Mouse (Mus musculus) hindbrain, postnatal 0 days (tissue): ENCODE data around the gene Cntn4. TPM values are rescaled to one million over a fixed set of nuclear protein-coding genes. Genes with fewer than 3 reads are reported as not detected.

ENCODE experiments used
- ATAC-seq: fragments of 200-750 bp; cut with Nextera tagmentation; 2 replicates; pipeline ENCODE4 v1.8.0; 2017; ENCODE audit warnings: mild to moderate bottlenecking, moderate TSS enrichment, moderate library complexity
- DNase-seq: peaks from one replicate; pipeline ENCODE4 v3.0.0-alpha.2; 2015; ENCODE audit warnings: low spot score
- H3K27ac ChIP-seq: fragments of 300-500 bp; sonication (generic); 2 replicates; pipeline ENCODE4 v1.5.1; 2014; ENCODE audit warnings: mild to moderate bottlenecking
- H3K27me3 ChIP-seq: fragments of 300-500 bp; sonication (generic); 2 replicates; pipeline ENCODE4 v1.6.1; 2014; ENCODE audit warnings: low read length, mixed read lengths; ENCODE audit not compliant: insufficient read depth
- H3K36me3 ChIP-seq: fragments of 300-500 bp; sonication (generic); 2 replicates; pipeline ENCODE4 v1.6.1; 2014; ENCODE audit warnings: low read length, mixed read lengths; ENCODE audit not compliant: insufficient read depth
- H3K4me1 ChIP-seq: fragments of 300-500 bp; sonication (generic); 2 replicates; pipeline ENCODE4 v1.6.1; 2014; ENCODE audit warnings: antibody characterized with exemption, low read length, mixed read lengths; ENCODE audit not compliant: insufficient read depth
- H3K4me2 ChIP-seq: fragments of 300-500 bp; sonication (generic); 2 replicates; pipeline ENCODE4 v1.6.1; 2014; ENCODE audit warnings: low read depth, mild to moderate bottlenecking, low read length, moderate library complexity, mixed read lengths
- H3K4me3 ChIP-seq: fragments of 300-500 bp; sonication (generic); 2 replicates; pipeline ENCODE4 v1.5.1; 2014; ENCODE audit warnings: low read length
- H3K9ac ChIP-seq: fragments of 300-500 bp; sonication (generic); replicated peaks from 2 replicates; pipeline ENCODE4 v1.6.1; 2014; ENCODE audit warnings: mild to moderate bottlenecking, low read length, moderate library complexity, mixed read lengths
- H3K9me3 ChIP-seq: fragments of 300-500 bp; sonication (generic); 2 replicates; pipeline ENCODE4 v1.6.1; 2016; ENCODE audit warnings: low read length, mixed read lengths
- CTCF ChIP-seq: IDR thresholded peaks from 2 replicates; pipeline ENCODE4 v1.5.1; 2016; ENCODE audit warnings: antibody characterized with exemption, control low read depth, low read depth
- WGBS: fragments of 180-500 bp; shearing (Covaris S2); extraction: QIAGEN DNeasy Blood & Tissue Kit; methylation state at CpG from one replicate; pipeline ENCODE4 v1.1.7; 2014; 5-methylcytosine and 5-hydroxymethylcytosine counted together
- polyA plus RNA-seq: library from polyadenylated mRNA; unstranded; fragments of >200 nt; fragmentation: Nextera tagmentation; extraction: Ambion mirVana; gene quantifications from 2 replicates; pipeline ENCODE4 v1.2.1, GENCODE M21; 2015
- total RNA-seq: library from RNA; depleted of rRNA; stranded (reverse); fragments of >200 nt; gene quantifications from 2 replicates; pipeline ENCODE4 v1.2.3, GENCODE M21; 2014

Gene Cntn4
- total and polyA plus RNA-seq, 2 experiments from 2014 or later, result 17.3 to 21.5 TPM

GRCm38 (mm10) chr6:106241553-106241952 lies 564.1 kb downstream of the Cntn4 start:
- Histone ChIP-seq H3K4me2 (no peak overlapping the region), H3K36me3 (no peaks in the 10 kb centered on the region)

GRCm38 (mm10) chr6:106263396-106263795 lies 585.9 kb downstream of the Cntn4 start:
- 74% methylated on average over 3 of the region's 3 CpGs for whole genome bisulfite sequencing
- peak; percentile 36 for DNase-seq

More at GRCm38 (mm10) chr6:106241553-106241952, 564.1 kb downstream of the Cntn4 start:
- no peaks in the 10 kb centered on the region for H3K4me1 ChIP-seq
- H3K9me3 ChIP-seq, result no peaks in the 10 kb centered on the region
- no peak for ATAC-seq
- no peak for TF ChIP-seq CTCF
- H3K9ac ChIP-seq, result no peak overlapping the region
- no peak overlapping the region for H3K4me3 ChIP-seq
- 69% methylated on average over 1 of the region's 1 CpGs for WGBS
- DNase-seq, result no peak
- no peak overlapping the region for H3K27ac ChIP-seq
- H3K27me3 ChIP-seq, result no peaks in the 10 kb centered on the region

GRCm38 (mm10) chr6:106265487-106265886 lies 588.0 kb downstream of the Cntn4 start:
- WGBS, result 83% methylated on average over 3 of the region's 3 CpGs
- Histone ChIP-seq H3K27me3 (no peaks in the 10 kb centered on the region), H3K9me3 (no peaks in the 10 kb centered on the region), H3K9ac (no peak overlapping the region), H3K4me1 (no peaks in the 10 kb centered on the region), H3K4me2 (no peak overlapping the region), H3K4me3 (no peak overlapping the region), H3K36me3 (no peaks in the 10 kb centered on the region), H3K27ac (no peak overlapping the region)
- ATAC-seq, result no peak
- no peak for TF ChIP-seq CTCF
- DNase-seq, result no peak

More at GRCm38 (mm10) chr6:106263396-106263795, 585.9 kb downstream of the Cntn4 start:
- Histone ChIP-seq H3K4me2 (no peak overlapping the region), H3K27ac (no peak overlapping the region), H3K27me3 (no peaks in the 10 kb centered on the region), H3K36me3 (no peaks in the 10 kb centered on the region), H3K4me1 (no peaks in the 10 kb centered on the region), H3K9me3 (no peaks in the 10 kb centered on the region), H3K4me3 (no peak overlapping the region), H3K9ac (no peak overlapping the region)
- no peak for ATAC-seq
- no peak for TF ChIP-seq CTCF

- no peak for ATAC-seq
Observed at GRCm38 (mm10) chr6:106266304-106266703, 588.8 kb downstream of the Cntn4 start.

GRCm38 (mm10) chr6:106268723-106269122 lies 591.3 kb downstream of the Cntn4 start:
- Histone ChIP-seq H3K36me3 (no peaks in the 10 kb centered on the region), H3K27me3 (no peaks in the 10 kb centered on the region), H3K27ac (no peak overlapping the region), H3K9ac (no peak overlapping the region), H3K4me1 (no peaks in the 10 kb centered on the region), H3K4me2 (no peak overlapping the region), H3K9me3 (no peaks in the 10 kb centered on the region), H3K4me3 (no peak overlapping the region)
- DNase-seq (no peak), ATAC-seq (no peak)
- no peak for TF ChIP-seq CTCF
- WGBS, result 86% methylated on average over 4 of the region's 4 CpGs

More at GRCm38 (mm10) chr6:106266304-106266703, 588.8 kb downstream of the Cntn4 start:
- Histone ChIP-seq H3K4me2 (no peak overlapping the region), H3K36me3 (no peaks in the 10 kb centered on the region), H3K4me3 (no peak overlapping the region), H3K4me1 (no peaks in the 10 kb centered on the region), H3K27me3 (no peaks in the 10 kb centered on the region), H3K27ac (no peak overlapping the region), H3K9me3 (no peaks in the 10 kb centered on the region), H3K9ac (no peak overlapping the region)
- 71% methylated on average over 2 of the region's 2 CpGs for WGBS
- no peak for TF ChIP-seq CTCF
- no peak for DNase-seq

- no peaks in the 10 kb centered on the region for H3K36me3 ChIP-seq
- no peaks in the 10 kb centered on the region for H3K27me3 ChIP-seq
- no peak for TF ChIP-seq CTCF
- H3K4me2 ChIP-seq, result no peak overlapping the region
- no peak for ATAC-seq
- WGBS, result 86% methylated on average over 2 of the region's 2 CpGs
- no peak overlapping the region for H3K9ac ChIP-seq
- no peaks in the 10 kb centered on the region for H3K4me1 ChIP-seq
- no peak for DNase-seq
- no peaks in the 10 kb centered on the region for H3K9me3 ChIP-seq
- no peak overlapping the region for H3K4me3 ChIP-seq
- H3K27ac ChIP-seq, result no peak overlapping the region
Observed at GRCm38 (mm10) chr6:106277139-106277538, 599.7 kb downstream of the Cntn4 start.

- Histone ChIP-seq H3K9ac (no peak overlapping the region), H3K36me3 (no peaks in the 10 kb centered on the region), H3K27me3 (no peaks in the 10 kb centered on the region), H3K4me3 (no peak overlapping the region), H3K9me3 (no peaks in the 10 kb centered on the region), H3K4me1 (no peaks in the 10 kb centered on the region), H3K4me2 (no peak overlapping the region), H3K27ac (no peak overlapping the region)
- 87% methylated on average over 6 of the region's 6 CpGs for WGBS
- ATAC-seq (no peak), DNase-seq (no peak)
- no peak for TF ChIP-seq CTCF
Observed at GRCm38 (mm10) chr6:106281621-106282020, 604.2 kb downstream of the Cntn4 start.
